Mouse (Mus musculus) macrophage (primary cell): ENCODE results near the gene Rmi2. TPM values are rescaled to one million over a fixed set of nuclear protein-coding genes. Genes with fewer than 3 reads are reported as not detected.
"Not testable (repeated sequence)": the region's sequence is repeated elsewhere in the genome, so short reads cannot be mapped to it uniquely, and the experiment has no call there.

ENCODE experiments used
- H3K27ac ChIP-seq: fragments of 350-480 bp; formaldehyde crosslinking; 2 replicates; pipeline ENCODE4 v1.9.0; 2021
- H3K36me3 ChIP-seq: fragments of 350-480 bp; formaldehyde crosslinking; 2 replicates; pipeline ENCODE4 v1.9.0; 2021; ENCODE audit errors: inconsistent target
- H3K4me3 ChIP-seq: fragments of 350-480 bp; formaldehyde crosslinking; 2 replicates; pipeline ENCODE4 v1.9.0; 2021; ENCODE audit errors: inconsistent target
- H3K79me2 ChIP-seq: fragments of 350-480 bp; formaldehyde crosslinking; 2 replicates; pipeline ENCODE4 v1.9.0; 2021; ENCODE audit errors: inconsistent target
- WGBS: methylation state at CpG from one replicate; pipeline ENCODE4 v1.1.7; 2026; ENCODE audit warnings: inconsistent platforms; ENCODE audit not compliant: missing documents; 5-methylcytosine and 5-hydroxymethylcytosine counted together
- polyA plus RNA-seq: library from polyadenylated mRNA; stranded (reverse); fragments of 250-400 nt; gene quantifications from 3 replicates; pipeline ENCODE4 v1.2.4, GENCODE M21; 2018; ENCODE audit warnings: inconsistent platforms

The Rmi2 gene
- polyA plus RNA-seq, 1 experiment from 2014 or later = 0.06 TPM

- no peaks in the 10 kb centered on the region for H3K36me3 ChIP-seq
- H3K27ac ChIP-seq = no peak overlapping the region
- WGBS = 93% methylated on average over 13 of the region's 14 CpGs
Observed at GRCm38 (mm10) chr16:10840018-10840417, 5.2 kb downstream of the Rmi2 start.

GRCm38 (mm10) chr16:10842282-10842855 lies 7.5 kb downstream of the Rmi2 start:
- 89% methylated on average over 4 of the region's 4 CpGs for WGBS
- Histone ChIP-seq H3K27ac (no peak overlapping the region), H3K36me3 (no peaks in the 10 kb centered on the region), H3K79me2 (no peaks in the 10 kb centered on the region), H3K4me3 (no peak overlapping the region)

More at GRCm38 (mm10) chr16:10840018-10840417, 5.2 kb downstream of the Rmi2 start:
- Histone ChIP-seq H3K4me3 (no peak overlapping the region), H3K79me2 (no peaks in the 10 kb centered on the region)

GRCm38 (mm10) chr16:10843486-10844318 lies 8.8 kb downstream of the Rmi2 start:
- no peak overlapping the region for H3K4me3 ChIP-seq
- H3K27ac ChIP-seq = no peak overlapping the region
- H3K36me3 ChIP-seq = no peaks in the 10 kb centered on the region
- 7% methylated on average over 18 of the region's 18 CpGs for WGBS
- no peaks in the 10 kb centered on the region for H3K79me2 ChIP-seq

- Histone ChIP-seq H3K36me3 (no peaks in the 10 kb centered on the region), H3K79me2 (no peaks in the 10 kb centered on the region), H3K27ac (no peak overlapping the region), H3K4me3 (no peak overlapping the region)
- WGBS = 17% methylated on average over 6 of the region's 6 CpGs
Observed at GRCm38 (mm10) chr16:10844319-10844670, 9.4 kb downstream of the Rmi2 start.

- no peaks in the 10 kb centered on the region for H3K36me3 ChIP-seq
- WGBS = 96% methylated on average over 6 of the region's 6 CpGs
- no peak overlapping the region for H3K27ac ChIP-seq
Observed at GRCm38 (mm10) chr16:10845952-10846351, 11.1 kb downstream of the Rmi2 start.

GRCm38 (mm10) chr16:10846503-10846902 lies 11.6 kb downstream of the Rmi2 start:
- 66% methylated on average over 4 of the region's 4 CpGs for WGBS
- H3K79me2 ChIP-seq = no peaks in the 10 kb centered on the region
- H3K27ac ChIP-seq = no peak overlapping the region
- no peaks in the 10 kb centered on the region for H3K36me3 ChIP-seq
- no peak overlapping the region for H3K4me3 ChIP-seq

More at GRCm38 (mm10) chr16:10845952-10846351, 11.1 kb downstream of the Rmi2 start:
- no peak overlapping the region for H3K4me3 ChIP-seq
- H3K79me2 ChIP-seq = no peaks in the 10 kb centered on the region

- Histone ChIP-seq H3K79me2 (no peaks in the 10 kb centered on the region), H3K36me3 (no peaks in the 10 kb centered on the region), H3K4me3 (no peak overlapping the region), H3K27ac (no peak overlapping the region)
- 95% methylated on average over 12 of the region's 12 CpGs for whole genome bisulfite sequencing
Observed at GRCm38 (mm10) chr16:10849965-10850861, 15.4 kb downstream of the Rmi2 start.

GRCm38 (mm10) chr16:10850905-10851304 lies 16.0 kb downstream of the Rmi2 start:
- Histone ChIP-seq H3K4me3 (no peak overlapping the region), H3K79me2 (no peaks in the 10 kb centered on the region), H3K27ac (no peak overlapping the region), H3K36me3 (no peaks in the 10 kb centered on the region)
- WGBS = 92% methylated on average over 4 of the region's 4 CpGs

GRCm38 (mm10) chr16:10852216-10852615 lies 17.4 kb downstream of the Rmi2 start:
- WGBS = 86% methylated on average over 8 of the region's 10 CpGs
- H3K27ac ChIP-seq, H3K36me3 ChIP-seq, H3K79me2 ChIP-seq, H3K4me3 ChIP-seq: not testable (repeated sequence)

GRCm38 (mm10) chr16:10859726-10860245 lies 24.9 kb downstream of the Rmi2 start:
- Histone ChIP-seq H3K4me3 (no peak overlapping the region), H3K27ac (no peak overlapping the region), H3K36me3 (no peaks in the 10 kb centered on the region), H3K79me2 (no peaks in the 10 kb centered on the region)
- WGBS = 96% methylated on average over 7 of the region's 7 CpGs

GRCm38 (mm10) chr16:10861408-10861807 lies 26.5 kb downstream of the Rmi2 start:
- 96% methylated on average over 3 of the region's 3 CpGs for WGBS
- H3K79me2 ChIP-seq = no peaks in the 10 kb centered on the region
- H3K4me3 ChIP-seq = no peak overlapping the region
- H3K27ac ChIP-seq = no peak overlapping the region
- H3K36me3 ChIP-seq = no peaks in the 10 kb centered on the region

- no peak overlapping the region for H3K4me3 ChIP-seq
- WGBS = 93% methylated on average over 6 of the region's 6 CpGs
Observed at GRCm38 (mm10) chr16:10864833-10865591, 30.2 kb downstream of the Rmi2 start.

GRCm38 (mm10) chr16:10865592-10865987 lies 30.7 kb downstream of the Rmi2 start:
- H3K27ac ChIP-seq = no peak overlapping the region

More at GRCm38 (mm10) chr16:10864833-10865591, 30.2 kb downstream of the Rmi2 start:
- no peak overlapping the region for H3K27ac ChIP-seq
- no peaks in the 10 kb centered on the region for H3K79me2 ChIP-seq
- H3K36me3 ChIP-seq = no peaks in the 10 kb centered on the region

GRCm38 (mm10) chr16:10866841-10867240 lies 32.0 kb downstream of the Rmi2 start:
- H3K27ac ChIP-seq = no peak overlapping the region
- no peaks in the 10 kb centered on the region for H3K36me3 ChIP-seq
- WGBS = 93% methylated on average over 8 of the region's 8 CpGs
- no peak overlapping the region for H3K4me3 ChIP-seq
- H3K79me2 ChIP-seq = no peaks in the 10 kb centered on the region

More at GRCm38 (mm10) chr16:10865592-10865987, 30.7 kb downstream of the Rmi2 start:
- no peaks in the 10 kb centered on the region for H3K36me3 ChIP-seq
- H3K79me2 ChIP-seq = no peaks in the 10 kb centered on the region
- no peak overlapping the region for H3K4me3 ChIP-seq
